Mouse (Mus musculus): ENCODE data around the gene Bptf. TPM values are rescaled to one million over a fixed set of nuclear protein-coding genes. Genes with fewer than 3 reads are reported as not detected.

Bptf gene
- polyA plus RNA-seq, 1 experiment: 11.8 TPM

DNA sequence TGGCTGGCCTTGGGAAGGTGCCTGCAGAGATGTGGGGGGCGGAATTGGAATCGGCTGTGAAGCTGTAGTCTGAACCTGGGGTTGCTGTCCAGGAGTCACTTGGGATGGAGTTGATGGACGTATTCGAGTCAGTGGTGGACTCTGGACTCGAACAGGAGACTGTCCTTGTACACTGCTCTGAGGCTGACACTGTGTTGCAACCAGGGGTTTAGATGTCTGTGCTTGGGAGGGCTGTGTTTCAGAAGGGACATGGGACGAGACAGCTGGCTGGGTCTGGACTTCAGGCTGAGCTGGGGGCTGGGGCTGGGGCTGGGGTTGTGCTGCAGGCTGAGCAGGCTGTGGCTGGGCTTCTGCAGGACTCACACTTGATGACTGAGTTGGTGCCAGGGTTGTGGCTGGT lies 77.1 kb downstream of the Bptf start:
- H3ac ChIP-seq (ENCODE audit: control insufficient read depth, insufficient read length): no peak overlapping the region
- H3K36me3 ChIP-seq (ENCODE audit: control insufficient read depth, insufficient read depth): peaks cover 35% of the 10 kb centered on the region
- H3K79me2 ChIP-seq (ENCODE audit: control insufficient read depth, insufficient read depth): no peaks in the 10 kb centered on the region
- H3K27me3 ChIP-seq (ENCODE audit: control insufficient read depth, insufficient read depth, insufficient read length): no peaks in the 10 kb centered on the region
- H3K4me3 ChIP-seq: no peak overlapping the region
- TF ChIP-seq POLR2AphosphoS2 (IDR thresholded peaks at IDR 0.05; ENCODE audit: insufficient read length, low read depth): no peak
- no peak for TF ChIP-seq E2F4 (IDR thresholded peaks at IDR 0.05; ENCODE audit: insufficient read depth)
- no peak for TF ChIP-seq TCF3 (IDR thresholded peaks at IDR 0.05; ENCODE audit: insufficient read length, low read depth)
- TF ChIP-seq TCF12 (IDR thresholded peaks at IDR 0.05; ENCODE audit: insufficient read depth, poor library complexity, severe bottlenecking): no peak
- no peak for TF ChIP-seq MYOD1 (IDR thresholded peaks at IDR 0.05; ENCODE audit: control insufficient read depth in 1 of 3, insufficient read length in 2 of 3, low read depth in 2 of 3)
- TF ChIP-seq POLR2A (IDR thresholded peaks at IDR 0.05; ENCODE audit: insufficient read length, low read depth): no peak
- no peak for TF ChIP-seq MAX (IDR thresholded peaks at IDR 0.05; ENCODE audit: low read depth)
- no peak for TF ChIP-seq CEBPB (IDR thresholded peaks at IDR 0.05; ENCODE audit: insufficient read depth, poor library complexity, severe bottlenecking)
- no peak for TF ChIP-seq USF1 (IDR thresholded peaks at IDR 0.05; ENCODE audit: low read depth)
- TF ChIP-seq MYOG (IDR thresholded peaks at IDR 0.05; ENCODE audit: control insufficient read depth in 1 of 3, insufficient read depth in 1 of 3, insufficient read length in 2 of 3, low read depth in 2 of 3): no peak
- no peak for TF ChIP-seq REST (IDR thresholded peaks at IDR 0.05; ENCODE audit: insufficient read depth, insufficient read length)
- TF ChIP-seq SRF (IDR thresholded peaks at IDR 0.05; ENCODE audit: control insufficient read depth, insufficient read length, low read depth): no peak
- no peak overlapping the region for H3K4me2 ChIP-seq (ENCODE audit: low read depth)

DNA sequence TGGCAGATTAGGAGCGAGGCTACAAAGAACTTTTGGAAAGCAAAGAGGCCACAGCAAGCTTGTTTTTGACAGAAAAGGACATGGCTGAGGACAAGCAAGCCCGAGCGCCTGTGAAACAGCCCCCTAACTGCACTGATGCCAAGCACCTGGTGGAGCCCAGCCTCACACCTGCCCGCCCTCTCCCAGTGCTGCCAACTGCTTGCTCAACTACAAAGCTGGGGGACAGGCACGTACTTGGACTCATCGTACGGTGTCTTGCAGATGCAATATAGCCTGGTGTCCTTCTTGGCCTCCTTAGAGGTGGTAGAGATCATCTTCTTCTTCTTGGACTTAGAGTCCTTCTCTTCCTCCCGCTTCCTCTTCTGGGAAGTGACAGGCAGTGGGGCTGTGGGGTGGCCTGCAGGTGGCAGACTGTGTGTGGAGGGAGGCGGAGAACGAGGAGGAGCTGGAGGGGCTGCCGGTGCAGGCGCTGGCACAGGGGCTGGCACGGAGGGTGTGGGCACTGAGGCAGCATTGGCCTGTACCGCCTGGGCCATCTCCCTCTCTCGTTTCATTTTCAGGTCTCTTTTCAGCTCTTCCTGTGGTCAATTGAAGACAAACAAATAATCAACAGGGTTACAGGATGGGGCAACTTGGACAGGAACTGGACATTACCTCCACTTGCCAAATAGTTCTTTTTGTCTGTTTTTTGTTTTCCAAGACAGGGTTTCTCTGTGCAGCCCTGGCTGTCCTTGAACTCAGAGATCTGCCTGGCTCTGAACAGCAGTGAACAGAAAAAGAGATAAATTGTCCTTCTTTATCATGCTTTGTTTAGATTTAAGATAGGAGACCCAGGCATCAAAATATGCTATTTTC lies 84.9 kb downstream of the Bptf start:
- H3K27me3 ChIP-seq (ENCODE audit: control insufficient read depth, insufficient read depth, insufficient read length): no peaks in the 10 kb centered on the region

DNA sequence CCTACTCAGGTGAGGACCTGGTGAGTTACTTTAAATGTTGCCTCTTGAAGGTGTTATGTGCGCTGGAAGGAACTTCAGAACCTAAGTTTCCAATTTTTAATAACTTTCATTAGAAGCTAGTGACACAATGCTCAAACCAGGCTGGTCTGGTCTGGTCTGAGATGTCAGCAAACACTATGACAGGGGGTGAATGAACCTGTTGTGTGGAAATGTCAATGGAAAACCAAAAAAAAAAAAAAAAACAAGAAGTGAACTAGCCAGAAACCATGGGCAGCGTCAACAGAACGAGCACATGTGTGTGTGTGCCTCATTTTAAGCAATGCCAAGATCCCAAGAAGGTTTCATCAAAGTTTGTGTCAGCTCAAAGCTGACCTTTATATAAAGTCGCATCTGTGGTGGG lies 86.4 kb downstream of the Bptf start:
- Histone ChIP-seq H3K79me2 (ENCODE audit: control insufficient read depth, insufficient read depth) (no peaks in the 10 kb centered on the region), H3ac (ENCODE audit: control insufficient read depth, insufficient read length) (no peak overlapping the region), H3K27me3 (ENCODE audit: control insufficient read depth, insufficient read depth, insufficient read length) (no peaks in the 10 kb centered on the region), H3K4me2 (ENCODE audit: low read depth) (no peak overlapping the region), H3K4me3 (no peak overlapping the region), H3K36me3 (ENCODE audit: control insufficient read depth, insufficient read depth) (peaks cover 41% of the 10 kb centered on the region)
- TF ChIP-seq REST (IDR thresholded peaks at IDR 0.05; ENCODE audit: insufficient read depth, insufficient read length): no peak
- no peak for TF ChIP-seq POLR2A (IDR thresholded peaks at IDR 0.05; ENCODE audit: insufficient read length, low read depth)
- no peak for TF ChIP-seq TCF12 (IDR thresholded peaks at IDR 0.05; ENCODE audit: insufficient read depth, poor library complexity, severe bottlenecking)
- TF ChIP-seq TCF3 (IDR thresholded peaks at IDR 0.05; ENCODE audit: insufficient read length, low read depth): no peak
- no peak for TF ChIP-seq E2F4 (IDR thresholded peaks at IDR 0.05; ENCODE audit: insufficient read depth)
- TF ChIP-seq USF1 (IDR thresholded peaks at IDR 0.05; ENCODE audit: low read depth): no peak
- no peak for TF ChIP-seq SRF (IDR thresholded peaks at IDR 0.05; ENCODE audit: control insufficient read depth, insufficient read length, low read depth)
- TF ChIP-seq POLR2AphosphoS2 (IDR thresholded peaks at IDR 0.05; ENCODE audit: insufficient read length, low read depth): no peak
- TF ChIP-seq MYOG (IDR thresholded peaks at IDR 0.05; ENCODE audit: control insufficient read depth in 1 of 3, insufficient read depth in 1 of 3, insufficient read length in 2 of 3, low read depth in 2 of 3): no peak
- no peak for TF ChIP-seq CEBPB (IDR thresholded peaks at IDR 0.05; ENCODE audit: insufficient read depth, poor library complexity, severe bottlenecking)
- TF ChIP-seq MAX (IDR thresholded peaks at IDR 0.05; ENCODE audit: low read depth): no peak
- no peak for TF ChIP-seq MYOD1 (IDR thresholded peaks at IDR 0.05; ENCODE audit: control insufficient read depth in 1 of 3, insufficient read length in 2 of 3, low read depth in 2 of 3)

More for the DNA sequence above, 84.9 kb downstream of the Bptf start:
- H3K79me2 ChIP-seq (ENCODE audit: control insufficient read depth, insufficient read depth): no peaks in the 10 kb centered on the region
- no peak overlapping the region for H3K4me3 ChIP-seq
- H3ac ChIP-seq (ENCODE audit: control insufficient read depth, insufficient read length): no peak overlapping the region
- H3K36me3 ChIP-seq (ENCODE audit: control insufficient read depth, insufficient read depth): peaks cover 32% of the 10 kb centered on the region
- no peak for TF ChIP-seq POLR2AphosphoS2 (IDR thresholded peaks at IDR 0.05; ENCODE audit: insufficient read length, low read depth)
- no peak for TF ChIP-seq POLR2A (IDR thresholded peaks at IDR 0.05; ENCODE audit: insufficient read length, low read depth)
- TF ChIP-seq TCF12 (IDR thresholded peaks at IDR 0.05; ENCODE audit: insufficient read depth, poor library complexity, severe bottlenecking): no peak
- no peak for TF ChIP-seq CEBPB (IDR thresholded peaks at IDR 0.05; ENCODE audit: insufficient read depth, poor library complexity, severe bottlenecking)
- no peak for TF ChIP-seq SRF (IDR thresholded peaks at IDR 0.05; ENCODE audit: control insufficient read depth, insufficient read length, low read depth)
- TF ChIP-seq MYOG (IDR thresholded peaks at IDR 0.05; ENCODE audit: control insufficient read depth in 1 of 3, insufficient read depth in 1 of 3, insufficient read length in 2 of 3, low read depth in 2 of 3): no peak
- no peak for TF ChIP-seq TCF3 (IDR thresholded peaks at IDR 0.05; ENCODE audit: insufficient read length, low read depth)
- no peak for TF ChIP-seq E2F4 (IDR thresholded peaks at IDR 0.05; ENCODE audit: insufficient read depth)
- TF ChIP-seq REST (IDR thresholded peaks at IDR 0.05; ENCODE audit: insufficient read depth, insufficient read length): no peak
- no peak for TF ChIP-seq MAX (IDR thresholded peaks at IDR 0.05; ENCODE audit: low read depth)
- no peak for TF ChIP-seq USF1 (IDR thresholded peaks at IDR 0.05; ENCODE audit: low read depth)
- no peak for TF ChIP-seq MYOD1 (IDR thresholded peaks at IDR 0.05; ENCODE audit: control insufficient read depth in 1 of 3, insufficient read length in 2 of 3, low read depth in 2 of 3)
- no peak overlapping the region for H3K4me2 ChIP-seq (ENCODE audit: low read depth)

DNA sequence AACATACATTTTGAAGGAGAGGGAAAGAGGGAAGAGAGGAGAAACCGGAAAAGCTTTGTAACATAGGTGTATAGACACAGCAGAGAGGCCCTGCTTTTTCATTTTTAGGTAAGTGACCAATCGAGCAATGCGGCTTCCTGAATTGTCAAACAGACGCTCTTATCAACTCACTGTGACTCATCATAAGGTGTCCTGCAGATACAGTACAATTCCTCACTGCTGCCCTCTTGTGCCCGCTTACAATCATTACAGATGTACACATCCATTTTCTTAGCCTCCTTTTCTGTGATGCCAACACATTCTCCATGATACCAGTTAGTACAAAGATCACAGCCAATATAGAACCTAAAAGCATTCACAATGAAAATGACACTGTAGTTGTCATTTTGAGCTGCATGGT lies 87.6 kb downstream of the Bptf start:
- no peak overlapping the region for H3ac ChIP-seq (ENCODE audit: control insufficient read depth, insufficient read length)

More for the DNA sequence above, 87.6 kb downstream of the Bptf start:
- Histone ChIP-seq H3K4me3 (no peak overlapping the region), H3K79me2 (ENCODE audit: control insufficient read depth, insufficient read depth) (no peaks in the 10 kb centered on the region), H3K4me2 (ENCODE audit: low read depth) (no peak overlapping the region), H3K27me3 (ENCODE audit: control insufficient read depth, insufficient read depth, insufficient read length) (no peaks in the 10 kb centered on the region), H3K36me3 (ENCODE audit: control insufficient read depth, insufficient read depth) (peaks cover 41% of the 10 kb centered on the region)
- TF ChIP-seq USF1 (IDR thresholded peaks at IDR 0.05; ENCODE audit: low read depth): no peak
- TF ChIP-seq E2F4 (IDR thresholded peaks at IDR 0.05; ENCODE audit: insufficient read depth): no peak
- TF ChIP-seq POLR2AphosphoS2 (IDR thresholded peaks at IDR 0.05; ENCODE audit: insufficient read length, low read depth): no peak
- TF ChIP-seq TCF3 (IDR thresholded peaks at IDR 0.05; ENCODE audit: insufficient read length, low read depth): no peak
- no peak for TF ChIP-seq SRF (IDR thresholded peaks at IDR 0.05; ENCODE audit: control insufficient read depth, insufficient read length, low read depth)
- TF ChIP-seq CEBPB (IDR thresholded peaks at IDR 0.05; ENCODE audit: insufficient read depth, poor library complexity, severe bottlenecking): no peak
- no peak for TF ChIP-seq REST (IDR thresholded peaks at IDR 0.05; ENCODE audit: insufficient read depth, insufficient read length)
- TF ChIP-seq MAX (IDR thresholded peaks at IDR 0.05; ENCODE audit: low read depth): no peak
- TF ChIP-seq POLR2A (IDR thresholded peaks at IDR 0.05; ENCODE audit: insufficient read length, low read depth): no peak
- TF ChIP-seq TCF12 (IDR thresholded peaks at IDR 0.05; ENCODE audit: insufficient read depth, poor library complexity, severe bottlenecking): no peak
- TF ChIP-seq MYOD1 (IDR thresholded peaks at IDR 0.05; ENCODE audit: control insufficient read depth in 1 of 3, insufficient read length in 2 of 3, low read depth in 2 of 3): no peak
- TF ChIP-seq MYOG (IDR thresholded peaks at IDR 0.05; ENCODE audit: control insufficient read depth in 1 of 3, insufficient read depth in 1 of 3, insufficient read length in 2 of 3, low read depth in 2 of 3): no peak

Data from myocyte (in vitro differentiated cells).